Mouse (Mus musculus): ENCODE results near the gene Gm10401. TPM values are rescaled to one million over a fixed set of nuclear protein-coding genes. Genes with fewer than 3 reads are reported as not detected.
A peak's percentile ranks its signal among the peaks of the same experiment; 100 is the strongest.
"Not testable (repeated sequence)": the region's sequence is repeated elsewhere in the genome, so short reads cannot be mapped to it uniquely, and the experiment has no call there.

The Gm10401 gene
- polyA plus RNA-seq, 1 experiment from 2014 or later = 38.1 TPM

DNA sequence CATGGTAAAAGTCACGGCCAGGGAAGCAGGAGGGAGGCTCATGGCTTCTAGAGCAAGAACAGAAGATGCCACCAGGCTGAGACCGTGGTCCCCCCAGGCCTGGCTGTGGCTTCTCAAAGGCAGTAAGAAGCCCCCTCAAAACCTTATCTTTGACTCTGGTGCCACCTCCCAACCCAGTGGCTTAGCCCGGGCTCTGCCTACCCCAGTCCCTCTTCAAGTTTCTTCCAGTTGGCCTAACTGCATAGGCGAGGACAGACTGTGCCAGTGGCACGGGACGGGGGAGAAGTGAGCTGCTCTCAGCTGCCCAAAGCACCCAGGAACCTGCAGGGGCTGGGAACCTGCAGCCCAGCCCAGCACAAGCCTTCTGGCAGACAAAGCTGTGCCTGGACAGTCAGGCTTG, 26.6 kb upstream of the Gm10401 start:
- no peaks in the 10 kb centered on the region for H3K9me3 ChIP-seq (ENCODE audit: control insufficient read depth, low read length)
- H3K27me3 ChIP-seq (replicated peaks; ENCODE audit: control insufficient read depth, insufficient read depth, low read length) = no peaks in the 10 kb centered on the region
- no peak overlapping the region for H3K4me2 ChIP-seq (ENCODE audit: low read length)
- 96% methylated on average over 6 of the region's 6 CpGs for WGBS
- no peak overlapping the region for H3K27ac ChIP-seq (ENCODE audit: low read length)
- no peak overlapping the region for H3K4me3 ChIP-seq (replicated peaks; ENCODE audit: low read length)
- H3K9ac ChIP-seq (replicated peaks; ENCODE audit: low read depth, low read length) = no peak overlapping the region
- peaks cover 9% of the 10 kb centered on the region for H3K4me1 ChIP-seq (replicated peaks; ENCODE audit: control insufficient read depth, insufficient read depth, low read length)
- peaks cover 9% of the 10 kb centered on the region; the same call in 1 of the 2 replicates for H3K36me3 ChIP-seq (ENCODE audit: control insufficient read depth, insufficient read depth)
- 0 out of 2 replicates have a peak, but pooled peaks have one; percentile 22 for ATAC-seq

DNA sequence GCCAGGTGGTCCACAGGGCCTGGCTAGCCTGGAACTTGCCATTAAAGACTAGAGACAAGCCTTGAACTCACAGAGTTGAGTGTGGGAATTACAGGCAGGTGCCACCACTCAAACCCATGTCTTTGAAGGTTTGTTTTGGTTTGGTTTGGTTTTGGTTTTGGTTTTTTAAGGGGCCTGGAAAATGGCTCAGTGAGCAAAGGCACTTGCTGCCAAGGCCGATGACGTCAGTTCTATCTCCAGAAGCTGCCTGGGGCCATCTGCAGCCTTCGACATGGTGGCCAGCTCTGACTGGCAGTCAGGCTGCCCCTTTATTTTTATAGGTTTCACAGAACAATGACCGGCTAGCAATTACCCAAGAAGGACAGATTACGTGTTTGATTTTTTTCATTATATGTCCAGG, 22.9 kb upstream of the Gm10401 start:
- H3K4me1 ChIP-seq (replicated peaks; ENCODE audit: control insufficient read depth, insufficient read depth, low read length) = peaks cover 18% of the 10 kb centered on the region
- no peak for ATAC-seq
- H3K27ac ChIP-seq (ENCODE audit: low read length) = no peak overlapping the region
- H3K4me2 ChIP-seq (ENCODE audit: low read length) = no peak overlapping the region
- no peaks in the 10 kb centered on the region for H3K27me3 ChIP-seq (replicated peaks; ENCODE audit: control insufficient read depth, insufficient read depth, low read length)
- 48% methylated on average over 5 of the region's 5 CpGs for WGBS
- H3K9me3 ChIP-seq (ENCODE audit: control insufficient read depth, low read length) = no peaks in the 10 kb centered on the region
- no peak overlapping the region for H3K9ac ChIP-seq (replicated peaks; ENCODE audit: low read depth, low read length)
- H3K4me3 ChIP-seq (replicated peaks; ENCODE audit: low read length) = no peak overlapping the region
- 0 out of 2 replicates have a peak, but pooled peaks cover 2% of the 10 kb centered on the region for H3K36me3 ChIP-seq (ENCODE audit: control insufficient read depth, insufficient read depth)

DNA sequence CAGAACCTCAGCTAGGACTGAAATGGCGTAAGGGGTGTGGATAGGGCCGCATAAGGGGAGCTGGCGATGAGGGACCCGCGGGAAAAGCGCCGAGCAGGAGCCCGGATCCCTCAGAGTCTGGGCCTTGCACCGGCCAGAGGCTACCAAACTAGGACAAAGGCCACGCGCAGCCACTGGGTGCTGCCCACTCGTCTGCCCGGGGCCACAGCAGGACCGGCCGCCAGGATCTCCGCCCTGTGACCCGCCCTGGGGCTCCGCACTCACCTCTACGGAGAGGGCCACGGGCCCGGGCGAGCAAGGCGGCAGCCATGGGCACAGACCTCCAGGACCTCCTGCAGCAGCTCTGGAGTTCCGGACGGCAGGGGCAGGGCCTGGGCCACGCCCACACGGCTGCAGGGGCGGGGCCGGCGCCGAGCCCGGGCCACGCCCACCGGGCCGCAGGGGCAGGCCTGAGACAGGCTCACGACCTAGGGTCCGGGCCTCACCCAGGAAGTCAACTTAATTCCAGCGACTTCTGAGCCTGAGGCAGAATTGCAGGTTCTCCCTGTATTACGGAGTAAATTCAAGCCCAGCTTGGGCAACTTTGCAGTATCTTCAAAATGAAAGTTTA, 21.0 kb upstream of the Gm10401 start, which contains the start of gene Acads:
Gene Acads (minus strand): TSS at position 386 of the 610 bp plus-strand sequence.
- peak within 1 kb of the TSS; percentile 71 for H3K4me2 ChIP-seq (ENCODE audit: low read length)
- 0 out of 2 replicates have a peak, but pooled peaks cover 1% of the 10 kb centered on the region for H3K36me3 ChIP-seq (ENCODE audit: control insufficient read depth, insufficient read depth)
- H3K4me1 ChIP-seq (replicated peaks; ENCODE audit: control insufficient read depth, insufficient read depth, low read length) = peaks cover 11% of the 10 kb centered on the region
- no peaks in the 10 kb centered on the region for H3K9me3 ChIP-seq (ENCODE audit: control insufficient read depth, low read length)
- no peak within 1 kb of the TSS; the same call in 1 of the 2 replicates for H3K27ac ChIP-seq (ENCODE audit: low read length)
- H3K27me3 ChIP-seq (replicated peaks; ENCODE audit: control insufficient read depth, insufficient read depth, low read length) = no peaks in the 10 kb centered on the region
- peak within 1 kb of the TSS; percentile 57 for H3K4me3 ChIP-seq (replicated peaks; ENCODE audit: low read length)
- ATAC-seq = peak; percentile 86
- peak within 1 kb of the TSS; percentile 68 for H3K9ac ChIP-seq (replicated peaks; ENCODE audit: low read depth, low read length)
- WGBS = under 1% methylated on average over 39 of the region's 39 CpGs

DNA sequence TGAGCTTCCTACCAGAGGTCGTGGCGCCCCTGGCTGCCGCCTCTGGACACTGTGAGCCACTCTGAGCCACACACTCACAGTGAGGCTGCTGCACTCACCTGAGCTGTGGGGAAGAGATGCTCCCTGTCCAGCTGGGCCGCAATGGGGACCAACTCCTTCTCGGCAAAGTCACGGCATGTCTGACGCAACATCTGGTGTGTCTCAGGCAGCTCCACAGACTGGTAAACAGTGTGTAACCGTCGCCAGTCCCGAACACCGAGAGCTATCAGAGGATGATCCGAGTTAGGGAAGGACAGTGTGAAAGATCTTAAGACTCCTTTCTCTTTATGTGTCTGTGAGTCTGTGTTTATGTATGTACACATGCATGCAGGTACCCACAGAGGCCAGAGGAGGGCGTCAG, 19.4 kb upstream of the Gm10401 start:
- H3K9me3 ChIP-seq (ENCODE audit: control insufficient read depth, low read length) = no peaks in the 10 kb centered on the region
- no peak for ATAC-seq
- H3K27me3 ChIP-seq (replicated peaks; ENCODE audit: control insufficient read depth, insufficient read depth, low read length) = no peaks in the 10 kb centered on the region
- no peak overlapping the region for H3K4me2 ChIP-seq (ENCODE audit: low read length)
- peaks cover 11% of the 10 kb centered on the region for H3K4me1 ChIP-seq (replicated peaks; ENCODE audit: control insufficient read depth, insufficient read depth, low read length)
- 90% methylated on average over 13 of the region's 13 CpGs for WGBS
- H3K4me3 ChIP-seq (replicated peaks; ENCODE audit: low read length) = no peak overlapping the region
- no peaks in the 10 kb centered on the region for H3K36me3 ChIP-seq (ENCODE audit: control insufficient read depth, insufficient read depth)
- H3K27ac ChIP-seq (ENCODE audit: low read length) = no peak overlapping the region
- no peak overlapping the region for H3K9ac ChIP-seq (replicated peaks; ENCODE audit: low read depth, low read length)

- 93% methylated on average over 3 of the region's 3 CpGs for WGBS
- Histone ChIP-seq H3K4me3 (replicated peaks; ENCODE audit: low read length) (no peak overlapping the region), H3K4me2 (ENCODE audit: low read length) (no peak overlapping the region), H3K9me3 (ENCODE audit: control insufficient read depth, low read length) (no peaks in the 10 kb centered on the region), H3K4me1 (replicated peaks; ENCODE audit: control insufficient read depth, insufficient read depth, low read length) (peaks cover 11% of the 10 kb centered on the region), H3K27ac (ENCODE audit: low read length) (no peak overlapping the region), H3K27me3 (replicated peaks; ENCODE audit: control insufficient read depth, insufficient read depth, low read length) (no peaks in the 10 kb centered on the region), H3K9ac (replicated peaks; ENCODE audit: low read depth, low read length) (no peak overlapping the region), H3K36me3 (ENCODE audit: control insufficient read depth, insufficient read depth) (no peaks in the 10 kb centered on the region)
- no peak for ATAC-seq
Observed at GRCm38 (mm10) chr5:115116426-115116825, 18.3 kb upstream of the Gm10401 start.

DNA sequence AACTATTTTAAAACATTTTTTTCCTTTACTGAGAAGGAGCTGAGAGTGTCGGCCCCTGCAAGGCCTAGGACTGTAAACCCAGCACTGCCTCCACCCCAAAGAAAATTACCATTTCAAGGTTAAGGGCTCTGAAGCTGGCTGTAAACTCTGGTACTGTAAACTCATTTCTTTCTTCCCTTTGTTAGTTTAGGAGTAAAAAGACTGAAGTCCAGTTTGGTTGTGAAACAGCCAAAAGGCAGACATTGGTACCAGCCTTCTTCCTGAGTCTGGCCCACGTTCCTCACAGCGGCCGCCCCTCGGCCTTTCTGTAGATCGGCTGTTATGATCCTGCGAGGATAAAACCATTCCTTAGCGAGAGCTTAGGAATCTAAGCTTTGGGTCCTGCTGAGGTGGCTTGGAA, 16.4 kb upstream of the Gm10401 start:
- Histone ChIP-seq H3K27ac (ENCODE audit: low read length) (no peak overlapping the region), H3K4me1 (replicated peaks; ENCODE audit: control insufficient read depth, insufficient read depth, low read length) (peaks cover 9% of the 10 kb centered on the region), H3K4me3 (replicated peaks; ENCODE audit: low read length) (no peak overlapping the region), H3K4me2 (ENCODE audit: low read length) (no peak overlapping the region), H3K36me3 (ENCODE audit: control insufficient read depth, insufficient read depth) (no peaks in the 10 kb centered on the region), H3K9me3 (ENCODE audit: control insufficient read depth, low read length) (no peaks in the 10 kb centered on the region), H3K27me3 (replicated peaks; ENCODE audit: control insufficient read depth, insufficient read depth, low read length) (no peaks in the 10 kb centered on the region), H3K9ac (replicated peaks; ENCODE audit: low read depth, low read length) (no peak overlapping the region)
- WGBS = 92% methylated on average over 8 of the region's 8 CpGs
- no peak for ATAC-seq

DNA sequence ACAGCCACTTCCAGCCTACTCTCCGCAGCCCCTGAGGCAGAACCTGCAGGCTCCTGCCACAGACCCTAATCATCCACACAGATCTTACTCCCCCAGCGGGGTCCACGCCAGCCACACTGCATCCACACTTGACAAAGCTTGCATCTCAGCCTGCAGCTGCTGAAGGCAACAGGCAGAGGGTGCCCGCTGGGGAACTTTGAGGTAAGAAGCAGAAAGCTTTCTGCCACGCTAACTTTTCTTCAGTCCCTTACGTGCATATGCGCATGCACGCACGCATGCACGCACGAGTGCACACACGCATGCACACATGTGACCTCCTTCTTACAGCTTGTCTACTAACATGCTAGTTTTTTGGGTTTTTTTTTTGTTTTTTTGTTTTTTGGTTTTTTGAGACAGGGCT, 15.1 kb upstream of the Gm10401 start:
- Histone ChIP-seq H3K9me3 (ENCODE audit: control insufficient read depth, low read length) (no peaks in the 10 kb centered on the region), H3K4me2 (ENCODE audit: low read length) (no peak overlapping the region), H3K27ac (ENCODE audit: low read length) (no peak overlapping the region), H3K4me3 (replicated peaks; ENCODE audit: low read length) (no peak overlapping the region), H3K9ac (replicated peaks; ENCODE audit: low read depth, low read length) (no peak overlapping the region), H3K27me3 (replicated peaks; ENCODE audit: control insufficient read depth, insufficient read depth, low read length) (no peaks in the 10 kb centered on the region), H3K4me1 (replicated peaks; ENCODE audit: control insufficient read depth, insufficient read depth, low read length) (no peaks in the 10 kb centered on the region), H3K36me3 (ENCODE audit: control insufficient read depth, insufficient read depth) (no peaks in the 10 kb centered on the region)
- 95% methylated on average over 12 of the region's 12 CpGs for WGBS
- ATAC-seq = no peak

- no peaks in the 10 kb centered on the region for H3K27me3 ChIP-seq (replicated peaks; ENCODE audit: control insufficient read depth, insufficient read depth, low read length)
- H3K27ac ChIP-seq (ENCODE audit: low read length) = no peak overlapping the region
- ATAC-seq = no peak
- H3K4me1 ChIP-seq (replicated peaks; ENCODE audit: control insufficient read depth, insufficient read depth, low read length) = no peaks in the 10 kb centered on the region
- H3K36me3 ChIP-seq (ENCODE audit: control insufficient read depth, insufficient read depth) = no peaks in the 10 kb centered on the region
- 79% methylated on average over 8 of the region's 8 CpGs for WGBS
- H3K4me3 ChIP-seq (replicated peaks; ENCODE audit: low read length) = no peak overlapping the region
- H3K4me2 ChIP-seq (ENCODE audit: low read length) = no peak overlapping the region
- no peak overlapping the region for H3K9ac ChIP-seq (replicated peaks; ENCODE audit: low read depth, low read length)
- no peaks in the 10 kb centered on the region for H3K9me3 ChIP-seq (ENCODE audit: control insufficient read depth, low read length)
Observed at GRCm38 (mm10) chr5:115111156-115111555, 13.1 kb upstream of the Gm10401 start.

GRCm38 (mm10) chr5:115103253-115103652, 5.2 kb upstream of the Gm10401 start:
- H3K27me3 ChIP-seq (replicated peaks; ENCODE audit: control insufficient read depth, insufficient read depth, low read length); H3K4me1 ChIP-seq (replicated peaks; ENCODE audit: control insufficient read depth, insufficient read depth, low read length); H3K36me3 ChIP-seq (ENCODE audit: control insufficient read depth, insufficient read depth); H3K27ac ChIP-seq (ENCODE audit: low read length); H3K4me3 ChIP-seq (replicated peaks; ENCODE audit: low read length); H3K9ac ChIP-seq (replicated peaks; ENCODE audit: low read depth, low read length); H3K4me2 ChIP-seq (ENCODE audit: low read length); H3K9me3 ChIP-seq (ENCODE audit: control insufficient read depth, low read length); ATAC-seq: not testable (repeated sequence)
- 97% methylated on average over 23 of the region's 23 CpGs for WGBS

DNA sequence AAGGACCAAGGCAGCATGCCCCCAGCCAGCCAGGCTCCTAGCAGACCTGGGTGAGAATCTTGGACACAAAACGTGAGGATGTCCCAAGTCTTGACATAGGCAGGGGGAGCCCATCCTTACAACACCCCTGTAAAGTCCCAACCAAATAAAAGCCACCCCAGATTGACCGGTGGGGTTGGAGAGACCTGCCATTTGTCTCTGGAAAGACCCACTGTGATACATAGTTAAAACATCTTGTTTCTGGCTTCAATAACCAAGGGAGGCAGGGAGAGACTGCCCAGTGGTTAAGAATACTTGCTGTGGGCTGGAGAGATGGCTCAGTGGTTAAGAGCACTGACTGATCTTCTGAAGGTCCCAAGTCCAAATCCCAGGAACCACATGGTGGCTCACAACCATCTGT, 4.1 kb upstream of the Gm10401 start:
- no peak overlapping the region for H3K27ac ChIP-seq (ENCODE audit: low read length)
- H3K36me3 ChIP-seq (ENCODE audit: control insufficient read depth, insufficient read depth) = peaks cover 14% of the 10 kb centered on the region
- H3K9me3 ChIP-seq (ENCODE audit: control insufficient read depth, low read length) = no peaks in the 10 kb centered on the region
- 83% methylated on average over 2 of the region's 2 CpGs for WGBS
- H3K4me3 ChIP-seq (replicated peaks; ENCODE audit: low read length) = no peak overlapping the region
- H3K4me2 ChIP-seq (ENCODE audit: low read length) = no peak overlapping the region
- ATAC-seq = no peak
- no peaks in the 10 kb centered on the region for H3K27me3 ChIP-seq (replicated peaks; ENCODE audit: control insufficient read depth, insufficient read depth, low read length)
- H3K4me1 ChIP-seq (replicated peaks; ENCODE audit: control insufficient read depth, insufficient read depth, low read length) = no peaks in the 10 kb centered on the region
- H3K9ac ChIP-seq (replicated peaks; ENCODE audit: low read depth, low read length) = no peak overlapping the region
